Mouse (Mus musculus) large intestine, adult 2 months (tissue): Measurements from ENCODE around the gene Ndrg2. TPM values are rescaled to one million over a fixed set of nuclear protein-coding genes. Genes with fewer than 3 reads are reported as not detected.

Experiments
- DNase-seq: peaks from one replicate; pipeline ENCODE4 v3.0.0-alpha.2; 2012; ENCODE audit warnings: low read depth, low spot score
- WGBS: fragments of 180-500 bp; shearing (Covaris S2); methylation state at CpG from one replicate; pipeline ENCODE4 v1.1.7; 2018; 5-methylcytosine and 5-hydroxymethylcytosine counted together
- polyA plus RNA-seq: library from polyadenylated mRNA; depleted of rRNA; stranded (reverse); fragments of >200 nt; gene quantifications from 2 replicates; pipeline ENCODE4 v1.2.3, GENCODE M21; 2012

The Ndrg2 gene
- polyA plus RNA-seq, 1 experiment, result 32.4 TPM

DNA sequence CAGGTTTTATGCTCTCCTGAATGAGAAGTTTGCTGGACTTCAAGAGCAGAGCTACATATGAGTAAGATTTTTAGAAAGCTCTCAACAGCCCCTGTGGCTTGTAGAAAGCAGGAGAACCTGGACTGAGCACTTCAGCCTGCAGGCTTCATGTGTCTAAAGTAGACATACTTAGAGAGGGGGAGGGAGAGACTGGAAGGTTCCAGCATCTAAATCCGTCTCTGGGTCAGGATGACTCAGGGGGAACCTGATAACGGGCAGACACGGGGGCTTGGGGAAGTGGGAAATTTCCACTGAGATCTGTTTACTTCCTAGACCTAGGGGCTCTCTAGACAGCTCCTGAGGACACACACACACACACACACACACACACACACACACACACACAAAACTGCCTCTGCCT lies 1.1 kb upstream of the Ndrg2 start:
- no peak for DNase-seq
- 20% methylated on average over 3 of the region's 3 CpGs for WGBS

DNA sequence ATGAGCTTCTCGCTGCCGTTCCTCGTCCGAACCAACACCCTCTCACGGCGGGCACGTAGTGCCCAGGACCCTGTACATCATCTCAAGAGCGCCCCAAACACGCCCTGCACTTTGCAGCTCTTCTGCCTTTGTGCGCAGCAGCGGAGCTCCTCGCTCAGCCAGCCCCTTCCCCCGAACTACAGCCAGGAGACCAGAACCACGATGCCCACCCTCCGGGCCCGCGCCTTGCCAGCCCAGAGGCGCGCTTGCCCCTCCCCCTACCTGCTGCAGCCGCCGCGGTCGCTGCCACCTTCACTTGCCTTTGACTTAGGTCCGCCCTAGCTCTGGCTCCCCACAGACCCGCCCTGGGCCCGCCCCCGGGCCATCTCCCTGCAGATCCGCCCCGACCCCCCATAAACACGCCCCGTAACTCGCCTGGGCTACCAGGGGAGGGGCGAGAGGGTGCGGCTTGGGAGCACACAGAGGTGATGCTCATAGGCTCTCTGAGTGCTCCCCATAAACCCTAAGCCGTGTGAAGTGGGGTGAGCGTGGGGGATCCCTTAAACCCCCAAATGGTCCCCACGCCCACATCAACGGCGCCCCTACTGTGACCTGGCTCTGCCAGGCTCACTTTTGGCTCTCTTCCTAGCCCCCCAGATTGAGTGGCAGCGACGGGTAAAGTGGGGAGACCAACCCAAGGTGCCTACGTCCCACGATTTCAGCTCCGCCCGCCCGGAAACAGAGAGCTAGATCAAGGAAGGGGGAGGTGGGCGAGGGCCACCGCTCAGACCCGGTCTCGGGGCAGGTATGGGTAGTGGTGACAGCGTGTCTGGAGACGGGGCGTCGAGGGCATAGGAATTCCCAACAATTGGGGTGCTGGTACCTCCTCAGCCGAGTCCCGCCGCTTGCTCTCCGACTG lies 647 bp downstream of the Ndrg2 start:
- under 1% methylated on average over 58 of the region's 58 CpGs for WGBS

DNA sequence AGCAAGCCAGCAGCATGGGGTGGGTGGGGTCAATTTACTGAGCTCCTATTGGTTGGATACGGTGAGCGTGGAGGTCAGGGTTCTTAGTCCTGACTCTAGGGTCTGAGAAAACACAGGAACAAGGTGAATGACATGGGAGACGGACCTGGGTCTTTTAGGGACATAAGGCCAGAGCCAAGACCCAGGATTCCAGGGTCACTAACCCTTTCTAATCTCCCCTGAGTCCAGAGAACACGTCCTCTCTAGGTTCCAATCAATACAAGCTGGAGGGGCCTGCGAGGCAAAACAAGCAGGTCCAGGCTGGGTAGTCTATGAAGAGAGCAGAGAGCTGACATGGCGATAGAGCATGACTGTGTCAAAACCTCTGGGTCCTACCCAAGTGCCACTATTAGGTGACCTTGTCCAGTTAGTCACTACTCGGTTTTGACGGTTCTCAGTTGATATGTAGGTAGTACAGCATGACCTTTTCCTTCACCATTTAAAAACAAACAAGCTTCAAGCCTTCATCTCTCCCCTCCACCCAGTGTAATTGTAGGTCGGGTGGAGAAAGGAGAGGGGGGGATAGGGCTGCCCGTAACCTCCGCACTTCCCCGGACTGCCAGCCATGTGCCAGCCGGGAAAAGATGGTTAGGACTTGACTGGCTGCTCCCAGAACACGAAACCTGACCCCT lies 1.4 kb downstream of the Ndrg2 start:
- DNase-seq, result no peak

More for the DNA sequence above, 647 bp downstream of the Ndrg2 start:
- DNase-seq, result peak; percentile 78

DNA sequence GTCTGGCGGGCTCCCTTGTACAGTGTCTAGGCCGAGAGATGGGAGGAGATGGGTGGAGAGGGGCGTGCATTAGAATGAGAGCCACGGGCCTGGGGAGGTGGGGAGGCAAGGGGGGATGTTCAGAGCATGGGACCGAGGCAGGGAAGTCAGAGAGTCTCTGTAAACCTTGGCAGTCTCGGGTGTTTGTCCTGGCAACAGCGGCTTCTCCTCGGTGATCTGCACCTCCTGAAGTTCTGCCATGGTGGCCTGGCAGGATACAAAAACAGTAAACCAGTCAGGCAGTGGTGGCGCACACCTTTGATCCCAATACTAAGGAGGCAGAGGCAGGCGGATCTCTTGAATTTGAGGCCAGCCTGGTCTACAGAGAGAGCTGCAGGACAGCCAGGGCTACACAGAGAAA lies 2.7 kb downstream of the Ndrg2 start:
- no peak for DNase-seq
- WGBS, result 88% methylated on average over 10 of the region's 10 CpGs

More for the DNA sequence above, 1.4 kb downstream of the Ndrg2 start:
- 11% methylated on average over 14 of the region's 14 CpGs for WGBS

DNA sequence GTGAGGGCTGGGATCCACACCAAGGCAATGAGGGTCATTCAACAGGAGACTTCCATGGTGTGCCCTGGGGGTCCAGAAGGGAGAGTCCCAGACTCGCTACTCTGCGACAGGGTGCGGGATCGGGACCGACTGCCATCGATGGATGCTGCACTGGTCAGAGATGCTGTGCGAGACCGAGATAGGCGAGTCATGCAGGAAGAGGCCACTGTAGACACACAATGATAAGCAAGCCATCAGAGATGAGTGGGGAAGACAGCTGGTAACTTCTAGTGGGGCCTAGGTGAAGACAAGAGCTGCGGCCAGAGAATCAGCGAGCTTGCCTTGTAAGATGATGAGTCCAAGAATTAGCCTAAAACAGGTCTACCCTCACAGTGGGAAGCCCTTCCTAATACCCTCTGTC lies 7.9 kb downstream of the Ndrg2 start:
- no peak for DNase-seq
- 92% methylated on average over 11 of the region's 11 CpGs for WGBS

DNA sequence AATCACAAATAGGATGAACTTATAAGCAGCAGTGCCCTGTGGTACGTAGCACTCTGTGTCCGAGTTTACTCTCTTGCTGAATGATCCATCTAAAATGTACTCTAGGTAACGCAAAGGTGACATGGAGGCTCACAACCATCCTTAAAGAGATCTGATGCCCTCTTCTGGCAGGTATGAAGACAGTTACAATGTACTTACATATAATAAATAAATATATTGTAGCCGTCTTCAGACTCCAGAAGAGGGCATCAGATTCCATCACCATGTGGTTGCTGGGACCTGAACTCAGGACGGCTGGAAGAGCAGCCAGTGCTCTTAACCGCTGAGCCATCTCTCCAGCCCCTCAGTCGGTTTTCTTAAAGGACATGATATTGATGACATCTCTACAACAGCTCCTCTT lies 9.3 kb downstream of the Ndrg2 start:
- no peak for DNase-seq
- WGBS, result 49% methylated on average over 7 of the region's 7 CpGs

DNA sequence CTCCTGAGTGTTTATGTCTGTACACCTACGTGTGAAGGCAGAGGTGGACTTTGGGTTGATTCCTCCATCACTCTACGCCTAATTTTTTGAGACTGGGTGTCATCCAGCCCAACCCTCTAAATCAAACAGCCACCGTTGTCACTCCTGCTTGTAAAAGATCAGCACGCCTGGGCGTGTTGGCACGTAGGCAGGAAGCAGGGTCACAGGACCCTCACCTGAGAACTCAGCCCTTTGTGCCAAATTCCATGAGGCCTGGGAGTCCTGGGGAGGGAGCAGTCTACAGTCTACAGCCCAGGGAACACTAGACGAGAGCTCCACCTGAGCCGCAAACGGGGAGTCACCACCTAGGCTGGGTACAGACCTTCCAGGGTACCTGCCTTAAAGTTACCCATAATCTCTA lies 10.2 kb downstream of the Ndrg2 start:
- 38% methylated on average over 9 of the region's 9 CpGs for WGBS
- peak; percentile 36 for DNase-seq

DNA sequence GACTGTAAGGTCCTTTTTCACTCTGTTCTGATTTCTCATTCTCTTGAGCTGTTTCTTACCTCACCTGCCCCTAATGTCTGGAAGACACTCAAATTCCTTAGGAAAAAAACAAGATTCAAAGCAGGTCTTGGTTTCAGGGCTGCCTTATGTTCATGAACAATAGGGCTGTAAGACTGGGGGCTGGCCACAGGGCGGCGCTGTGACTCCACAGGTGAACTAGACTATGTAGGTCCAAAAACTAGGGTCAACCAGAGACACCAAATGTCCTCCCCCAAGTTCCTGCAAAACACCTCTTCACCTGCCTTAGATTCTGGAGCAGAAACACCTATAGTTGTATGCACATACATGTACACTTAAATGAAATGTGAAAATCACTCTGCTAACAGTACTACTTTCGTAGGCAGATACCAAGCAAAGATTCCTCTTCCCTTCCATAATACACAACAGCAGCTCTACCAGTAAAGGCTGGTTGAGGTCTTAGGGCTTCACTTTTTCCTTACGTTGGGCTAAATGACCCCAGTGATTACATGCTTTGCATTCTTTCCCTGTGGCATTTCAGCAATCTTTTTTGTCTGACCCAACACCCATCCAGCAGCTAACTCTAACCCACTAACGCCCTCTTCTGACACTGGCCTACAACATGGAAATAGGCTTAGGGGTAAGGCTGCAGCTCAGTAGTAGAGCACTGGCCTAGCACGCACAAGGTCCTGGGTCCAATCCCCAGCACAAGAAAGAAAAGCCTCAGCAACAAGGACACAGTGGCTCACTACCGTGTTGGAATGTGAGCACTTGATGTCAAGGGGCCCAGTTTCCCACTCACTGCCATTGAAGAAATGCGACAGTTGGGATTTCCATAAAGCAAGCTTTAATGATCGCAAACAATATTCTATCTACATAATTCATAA lies 10.9 kb downstream of the Ndrg2 start:
- peak; percentile 37 for DNase-seq
- 49% methylated on average over 9 of the region's 9 CpGs for WGBS

DNA sequence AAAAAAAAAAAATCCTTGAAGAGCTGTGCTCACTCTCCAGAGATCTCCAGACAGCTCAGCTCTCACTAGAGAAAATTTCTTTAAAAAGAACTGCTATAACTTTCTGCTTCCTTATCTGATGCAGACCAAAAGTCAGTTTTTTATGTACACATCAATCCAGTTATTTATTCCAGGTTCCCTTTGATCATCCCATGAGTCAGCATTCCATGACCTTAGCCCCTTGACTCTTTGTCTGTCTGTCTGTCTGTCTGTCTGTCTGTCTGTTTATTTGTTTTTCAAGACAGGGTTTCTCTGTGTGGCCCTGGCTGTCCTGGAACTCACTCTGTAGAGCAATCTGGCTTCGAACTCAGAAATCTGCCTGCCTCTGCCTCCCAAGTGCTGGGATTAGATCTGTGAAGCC lies 14.6 kb downstream of the Ndrg2 start:
- DNase-seq, result no peak
- 100% methylated on average over 1 of the region's 1 CpGs for WGBS

DNA sequence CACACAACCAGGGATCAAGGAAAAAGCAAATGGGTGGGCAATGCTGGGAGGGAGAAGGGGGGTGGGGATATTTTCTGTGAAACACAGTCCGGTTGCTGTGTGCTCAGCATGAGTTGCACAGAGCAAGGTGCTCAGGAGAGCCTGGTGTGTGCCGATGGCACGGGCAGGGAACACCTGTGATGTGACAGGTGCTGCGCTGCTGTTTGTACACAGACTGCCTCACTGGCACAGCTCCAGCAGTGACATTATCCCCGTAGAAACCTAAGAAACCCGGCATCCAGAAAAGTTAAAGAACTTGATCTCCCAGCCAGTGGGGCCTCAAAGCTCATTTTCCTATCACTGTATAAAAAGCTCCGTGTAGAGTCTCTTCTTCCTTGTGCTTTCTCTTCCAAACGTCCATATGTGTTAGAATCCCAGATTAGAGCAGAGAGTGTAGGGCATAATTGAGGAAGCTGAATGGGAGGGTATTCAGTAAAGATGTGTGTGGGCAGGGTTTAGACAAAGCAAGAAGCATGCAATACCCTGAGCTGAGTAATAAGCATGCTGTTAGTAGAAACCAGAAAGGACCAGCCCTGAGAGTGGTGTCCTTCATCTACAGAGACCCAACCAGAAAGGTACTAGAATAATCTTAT lies 17.3 kb downstream of the Ndrg2 start:
- WGBS, result 31% methylated on average over 8 of the region's 8 CpGs
- DNase-seq, result no peak

DNA sequence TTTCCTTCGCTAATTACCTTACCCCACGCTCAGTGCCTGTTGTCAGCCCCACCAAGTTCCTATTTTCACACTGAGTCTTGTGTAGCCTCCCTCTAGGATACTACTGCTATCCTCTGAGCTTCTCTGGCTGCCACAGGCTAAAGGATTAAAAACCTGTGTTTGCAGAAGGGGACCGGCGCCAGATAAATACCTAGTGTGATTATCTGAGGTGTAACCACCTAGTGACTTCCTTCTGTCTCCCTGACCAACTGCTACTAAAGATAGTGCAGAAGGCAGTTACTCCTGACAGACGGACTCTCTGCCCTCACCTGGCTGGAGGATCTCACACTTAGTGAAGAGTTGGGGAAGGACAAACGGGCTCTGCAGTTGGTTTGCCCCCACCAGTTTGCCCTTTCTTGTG lies 17.9 kb downstream of the Ndrg2 start:
- no peak for DNase-seq
- WGBS, result 48% methylated on average over 6 of the region's 6 CpGs

DNA sequence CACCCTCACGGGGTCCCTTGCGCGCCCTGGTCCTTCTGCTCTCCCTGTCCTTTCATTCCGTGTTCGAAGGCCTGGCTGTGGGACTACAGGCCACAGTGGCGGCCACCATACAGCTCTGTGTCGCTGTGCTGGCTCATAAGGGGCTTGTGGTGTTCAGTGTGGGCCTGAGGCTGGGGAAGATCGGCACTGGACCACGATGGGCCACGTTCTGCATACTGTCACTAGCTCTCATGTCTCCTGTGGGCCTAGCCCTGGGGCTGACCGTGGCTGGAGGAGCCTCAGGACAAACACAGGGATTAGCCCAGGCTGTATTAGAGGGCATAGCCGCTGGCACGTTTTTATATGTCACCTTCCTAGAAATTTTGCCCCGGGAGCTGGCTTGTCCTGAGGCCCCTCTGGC lies 18.9 kb downstream of the Ndrg2 start:
- 84% methylated on average over 14 of the region's 14 CpGs for WGBS

DNA sequence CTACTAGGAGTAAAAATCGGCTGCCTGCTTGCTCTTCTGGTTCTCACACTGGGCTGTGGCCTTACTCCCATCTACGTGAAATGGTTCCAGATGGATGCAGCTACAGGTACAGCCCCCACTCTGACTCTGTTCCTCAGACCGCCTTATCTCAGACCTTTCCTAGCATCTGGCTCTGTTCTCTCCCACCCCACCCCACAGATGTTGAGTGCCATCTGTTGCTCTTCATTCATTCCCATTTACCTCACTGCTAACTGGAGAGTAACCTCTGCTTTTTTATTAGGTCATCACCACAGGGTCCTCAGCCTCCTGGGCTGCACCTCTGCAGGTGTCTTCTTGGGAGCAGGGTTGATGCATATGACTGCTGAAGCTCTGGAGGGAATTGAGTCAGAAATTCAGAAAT lies 20.1 kb downstream of the Ndrg2 start:
- 82% methylated on average over 3 of the region's 3 CpGs for WGBS
- DNase-seq, result no peak

More for the DNA sequence above, 18.9 kb downstream of the Ndrg2 start:
- DNase-seq, result no peak

DNA sequence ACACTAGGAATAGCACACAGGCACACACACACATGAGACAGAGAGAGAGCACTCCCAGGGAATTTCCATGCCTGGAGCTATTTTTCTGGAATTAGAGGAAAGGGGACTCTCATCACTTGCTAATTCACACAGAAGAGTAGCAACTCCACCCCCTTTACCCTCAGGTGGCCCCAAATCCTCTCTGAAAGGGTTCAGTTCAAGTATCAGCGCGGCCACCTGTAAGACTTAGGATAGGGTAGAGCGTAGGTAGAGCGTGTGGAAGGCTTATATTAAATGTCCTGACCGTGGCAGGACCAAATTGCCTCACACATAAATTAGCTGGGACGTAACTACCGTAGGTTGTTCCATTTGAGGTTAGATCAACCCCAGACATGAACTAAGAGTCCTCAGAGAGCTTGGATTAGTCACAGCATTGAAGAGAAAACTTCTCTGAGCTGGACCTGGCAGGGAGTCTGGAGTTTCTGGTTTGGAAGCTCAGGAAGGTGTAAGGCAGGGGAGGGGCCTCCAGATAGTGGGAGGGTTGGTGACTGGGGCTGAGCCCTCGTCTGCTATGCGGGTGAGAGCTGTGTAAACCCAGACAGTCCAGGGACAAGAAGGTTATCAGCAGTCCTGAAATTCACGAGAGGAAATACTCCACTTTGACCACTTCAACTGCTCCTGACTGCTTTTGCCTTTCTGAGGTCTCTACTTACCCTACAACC lies 20.7 kb downstream of the Ndrg2 start:
- WGBS, result 65% methylated on average over 10 of the region's 10 CpGs
- no peak for DNase-seq

DNA sequence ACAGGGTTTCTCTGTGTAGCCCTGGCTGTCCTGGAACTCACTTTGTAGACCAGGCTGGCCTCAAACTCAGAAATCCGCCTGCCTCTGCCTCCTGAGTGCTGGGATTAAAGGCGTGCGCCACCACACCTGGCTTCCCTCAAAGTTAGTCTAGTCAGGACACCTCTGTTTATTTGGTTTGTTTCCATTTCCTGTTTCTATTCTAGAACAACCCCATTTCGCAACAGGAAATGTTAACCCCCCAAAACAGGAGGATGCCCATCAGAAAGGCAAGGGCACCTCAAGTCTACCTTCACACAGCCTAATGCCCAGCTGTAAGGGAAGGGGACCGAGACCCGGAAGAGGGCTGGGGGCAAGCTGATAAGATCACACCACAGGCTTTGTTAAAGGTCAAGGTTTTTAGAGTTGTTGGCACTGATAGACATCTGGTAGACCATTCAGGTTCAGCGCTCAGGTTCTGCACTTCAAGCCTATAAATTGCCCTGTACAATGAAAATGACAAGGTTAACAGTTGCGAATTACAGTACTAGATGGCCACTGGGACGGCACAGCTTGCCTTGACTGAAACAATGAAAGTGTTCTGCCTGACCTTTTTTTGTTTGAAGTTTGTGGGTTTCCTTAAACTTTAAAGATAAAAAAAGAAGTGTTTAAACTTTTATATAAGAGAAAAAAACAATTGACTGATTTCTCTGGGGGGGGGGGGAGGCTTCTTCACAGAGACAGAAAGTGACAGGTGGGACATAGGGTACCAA lies 21.6 kb downstream of the Ndrg2 start, which contains the start of gene Slc39a2:
Gene Slc39a2, plus strand, starts transcription at position 699 of the 749 bp plus-strand sequence.
- WGBS, result 86% methylated on average over 9 of the region's 9 CpGs
- DNase-seq, result no peak

DNA sequence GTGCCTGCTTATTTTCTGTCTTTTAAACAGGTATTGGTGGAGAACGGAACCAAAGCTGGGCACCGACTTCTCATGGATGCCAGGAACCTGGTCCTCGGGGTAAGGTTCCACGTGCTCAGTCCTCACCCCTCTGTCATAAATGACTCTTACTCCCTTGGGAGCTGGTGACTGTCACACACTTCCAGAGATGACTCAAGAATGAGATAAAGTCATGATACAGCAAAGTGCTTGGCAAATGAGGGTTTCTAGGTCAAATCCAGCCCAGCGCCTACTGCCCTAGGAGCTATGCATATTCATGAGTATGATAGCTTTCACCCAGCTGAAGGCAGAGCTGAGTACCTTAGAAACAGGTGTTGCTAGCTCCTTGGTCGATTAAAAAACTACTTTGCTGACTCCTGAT lies 24.1 kb downstream of the Ndrg2 start:
- WGBS, result 90% methylated on average over 6 of the region's 6 CpGs
- no peak for DNase-seq

DNA sequence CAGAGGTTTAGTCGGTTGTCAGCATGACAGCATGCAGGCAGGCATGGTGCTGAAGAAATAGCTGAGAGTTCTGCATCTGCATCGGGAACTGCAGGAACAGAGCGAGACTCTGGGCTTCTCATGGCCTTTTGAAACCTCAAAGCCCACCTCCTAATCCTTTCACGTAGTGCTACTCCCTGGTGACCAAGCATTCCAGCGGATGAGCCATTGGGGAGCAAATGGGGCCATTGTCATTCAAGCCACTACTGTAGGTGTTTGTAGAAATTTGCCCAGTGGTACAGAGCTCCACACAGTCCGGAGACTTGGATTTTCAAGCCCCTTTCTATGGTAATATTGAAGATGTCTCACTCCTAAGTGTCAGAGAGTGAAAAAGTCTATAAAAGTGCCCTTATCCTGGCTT lies 27.9 kb downstream of the Ndrg2 start:
- WGBS, result 70% methylated on average over 6 of the region's 6 CpGs

DNA sequence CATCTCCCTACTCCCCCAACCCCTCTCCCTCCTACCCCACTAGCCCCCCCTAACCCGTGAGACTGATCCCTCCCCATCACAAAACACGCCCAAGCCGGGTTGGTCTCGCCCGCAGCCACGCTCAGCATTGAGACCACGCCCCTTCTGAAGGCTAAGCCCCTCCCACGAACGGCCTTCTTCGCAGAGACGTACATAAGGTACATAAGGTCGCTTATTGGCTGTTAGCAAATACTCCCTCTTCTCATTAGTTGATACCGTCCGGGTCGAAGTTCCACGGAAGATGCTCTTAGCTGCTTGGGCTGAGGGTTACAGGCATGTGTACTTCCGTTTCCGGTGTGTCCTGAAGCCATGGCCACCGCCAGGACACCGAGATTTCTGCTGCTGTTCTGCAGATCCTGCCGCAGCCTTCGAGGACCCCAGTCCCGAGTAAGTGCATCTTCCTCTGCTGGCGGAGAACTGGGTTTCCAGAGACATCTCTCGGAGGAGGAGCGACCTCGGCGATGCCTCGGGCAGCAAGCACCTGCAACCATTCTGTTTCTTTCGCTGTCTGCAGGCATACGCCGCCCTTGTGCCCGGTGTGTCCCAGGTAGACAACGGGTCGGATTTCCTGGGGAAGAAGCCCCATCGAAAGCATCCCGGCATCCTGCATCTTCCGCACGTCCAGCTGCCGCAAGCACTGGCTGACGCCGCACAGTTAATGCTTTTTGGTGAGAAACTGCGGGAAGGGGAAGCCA lies 29.2 kb downstream of the Ndrg2 start, which contains the start of gene Mettl17:
Gene Mettl17, plus strand, starts transcription at position 245 of the 734 bp plus-strand sequence.
- peak; percentile 96 for DNase-seq
- WGBS, result under 1% methylated on average over 43 of the region's 43 CpGs

More for the DNA sequence above, 27.9 kb downstream of the Ndrg2 start:
- no peak for DNase-seq
